Mouse (Mus musculus) intestine, embryonic 16.5 days (tissue): ENCODE data around the gene Glyr1. TPM values are rescaled to one million over a fixed set of nuclear protein-coding genes. Genes with fewer than 3 reads are reported as not detected.

Experiments used
- ATAC-seq: fragments of 200-750 bp; cut with Nextera tagmentation; 2 replicates; pipeline ENCODE4 v1.8.0; 2017; ENCODE audit warnings: moderate TSS enrichment, moderate library complexity
- H3K27ac ChIP-seq: fragments of 300-500 bp; sonication (generic); 2 replicates; pipeline ENCODE4 v1.5.1; 2014; ENCODE audit warnings: mild to moderate bottlenecking, low read length
- H3K27me3 ChIP-seq: fragments of 300-500 bp; sonication (generic); replicated peaks from 2 replicates; pipeline ENCODE4 v1.6.1; 2014; ENCODE audit warnings: low read length, control low read depth, mixed read lengths; ENCODE audit not compliant: control insufficient read depth, insufficient read depth
- H3K36me3 ChIP-seq: fragments of 300-500 bp; sonication (generic); 2 replicates; pipeline ENCODE4 v1.6.1; 2014; ENCODE audit warnings: low read length, control low read depth; ENCODE audit not compliant: control insufficient read depth, insufficient read depth
- H3K4me1 ChIP-seq: fragments of 300-500 bp; sonication (generic); 2 replicates; pipeline ENCODE4 v1.6.1; 2014; ENCODE audit warnings: low read length, control low read depth, mixed read lengths; ENCODE audit not compliant: control insufficient read depth, insufficient read depth
- H3K4me2 ChIP-seq: fragments of 300-500 bp; sonication (generic); 2 replicates; pipeline ENCODE4 v1.6.1; 2014; ENCODE audit warnings: low read depth, low read length, control low read depth
- H3K4me3 ChIP-seq: fragments of 300-500 bp; sonication (generic); 2 replicates; pipeline ENCODE4 v1.5.1; 2014; ENCODE audit warnings: mild to moderate bottlenecking, low read length
- H3K9ac ChIP-seq: fragments of 300-500 bp; sonication (generic); 2 replicates; pipeline ENCODE4 v1.6.1; 2014; ENCODE audit warnings: low read depth, low read length
- H3K9me3 ChIP-seq: fragments of 300-500 bp; sonication (generic); 2 replicates; pipeline ENCODE4 v1.6.1; 2016; ENCODE audit warnings: low read length, control low read depth; ENCODE audit not compliant: control insufficient read depth
- WGBS: fragments of 180-500 bp; shearing (Covaris S2); extraction: QIAGEN DNeasy Blood & Tissue Kit; methylation state at CpG from one replicate; pipeline ENCODE4 v1.1.7; 2014; 5-methylcytosine and 5-hydroxymethylcytosine counted together
- polyA plus RNA-seq: library from polyadenylated mRNA; unstranded; fragments of >200 nt; fragmentation: Nextera tagmentation; extraction: Ambion mirVana; gene quantifications from 2 replicates; pipeline ENCODE4 v1.2.1, GENCODE M21; 2015

Gene Glyr1
- polyA plus RNA-seq, 1 experiment from 2014 or later, result 140 TPM

GRCm38 (mm10) chr16:5058114-5058513 lies 8.5 kb upstream of the Glyr1 start:
- Histone ChIP-seq H3K36me3 (peaks cover 10% of the 10 kb centered on the region; the same call in 1 of the 2 replicates), H3K4me2 (no peak overlapping the region), H3K9ac (no peak overlapping the region), H3K27ac (no peak overlapping the region), H3K4me1 (peaks cover 2% of the 10 kb centered on the region; the same call in 1 of the 2 replicates), H3K9me3 (no peaks in the 10 kb centered on the region), H3K27me3 (no peaks in the 10 kb centered on the region), H3K4me3 (no peak overlapping the region)
- 81% methylated on average over 1 of the region's 1 CpGs for WGBS
- ATAC-seq, result no peak

GRCm38 (mm10) chr16:5050251-5051110 lies 818 bp upstream of the Glyr1 start:
- H3K9ac ChIP-seq, result peak overlapping the region; percentile 94
- under 1% methylated on average over 78 of the region's 78 CpGs for WGBS
- peak overlapping the region; percentile 97 for H3K4me3 ChIP-seq
- peak overlapping the region; percentile 99 for H3K27ac ChIP-seq
- H3K27me3 ChIP-seq, result no peaks in the 10 kb centered on the region
- peak; percentile 86 for ATAC-seq
- H3K36me3 ChIP-seq, result peaks cover 3% of the 10 kb centered on the region; the same call in 1 of the 2 replicates
- peaks cover 11% of the 10 kb centered on the region for H3K4me1 ChIP-seq
- peak overlapping the region; percentile 80 for H3K4me2 ChIP-seq
- H3K9me3 ChIP-seq, result no peaks in the 10 kb centered on the region

DNA sequence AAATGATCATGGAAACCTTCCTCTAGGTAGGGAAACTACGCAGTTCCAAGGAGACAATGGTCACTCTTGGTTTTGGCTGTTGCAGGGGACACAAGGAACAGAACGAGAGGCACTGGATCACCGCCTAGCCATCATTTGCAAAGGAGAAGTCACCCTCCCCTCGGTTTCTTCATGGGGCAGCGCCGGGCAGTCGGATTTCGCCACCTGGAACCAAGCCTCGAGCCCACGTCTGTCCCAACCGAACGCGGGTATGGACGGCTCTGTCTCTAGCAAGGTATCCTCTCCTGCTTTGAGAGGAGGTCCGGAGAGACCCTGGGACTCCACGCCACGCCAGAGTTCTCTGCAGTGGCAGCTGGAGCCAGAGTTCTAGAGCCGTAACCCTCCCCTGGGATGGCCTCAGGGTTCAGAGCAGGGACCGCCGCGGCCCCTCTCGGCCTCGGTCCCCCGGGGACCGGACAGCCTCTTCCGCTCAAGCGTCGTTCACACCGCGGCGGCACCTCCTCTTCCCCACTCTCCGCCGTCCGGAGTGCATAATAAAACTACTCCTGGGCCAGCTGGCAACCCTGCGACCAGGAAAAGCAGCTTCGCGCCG lies 385 bp downstream of the Glyr1 start:
- Histone ChIP-seq H3K4me2 (peak overlapping the region; percentile 64), H3K27me3 (no peaks in the 10 kb centered on the region), H3K9ac (peak overlapping the region; percentile 96), H3K4me1 (peaks cover 11% of the 10 kb centered on the region), H3K9me3 (no peaks in the 10 kb centered on the region), H3K36me3 (peaks cover 9% of the 10 kb centered on the region; the same call in 1 of the 2 replicates), H3K4me3 (peak overlapping the region; percentile 97), H3K27ac (peak overlapping the region; percentile 85)
- ATAC-seq, result peak; percentile 66
- under 1% methylated on average over 38 of the region's 38 CpGs for WGBS

- H3K27ac ChIP-seq, result no peak overlapping the region
- H3K4me3 ChIP-seq, result no peak overlapping the region
- no peak for ATAC-seq
- peaks cover 6% of the 10 kb centered on the region; the same call in 1 of the 2 replicates for H3K4me1 ChIP-seq
- no peak overlapping the region for H3K9ac ChIP-seq
- H3K4me2 ChIP-seq, result no peak overlapping the region
- H3K27me3 ChIP-seq, result no peaks in the 10 kb centered on the region
- no peaks in the 10 kb centered on the region for H3K9me3 ChIP-seq
- H3K36me3 ChIP-seq, result peaks cover 9% of the 10 kb centered on the region; the same call in 1 of the 2 replicates
- WGBS, result 92% methylated on average over 3 of the region's 3 CpGs
These were observed 4.3 kb downstream of the Glyr1 start for GRCm38 (mm10) chr16:5045322-5045721.

DNA sequence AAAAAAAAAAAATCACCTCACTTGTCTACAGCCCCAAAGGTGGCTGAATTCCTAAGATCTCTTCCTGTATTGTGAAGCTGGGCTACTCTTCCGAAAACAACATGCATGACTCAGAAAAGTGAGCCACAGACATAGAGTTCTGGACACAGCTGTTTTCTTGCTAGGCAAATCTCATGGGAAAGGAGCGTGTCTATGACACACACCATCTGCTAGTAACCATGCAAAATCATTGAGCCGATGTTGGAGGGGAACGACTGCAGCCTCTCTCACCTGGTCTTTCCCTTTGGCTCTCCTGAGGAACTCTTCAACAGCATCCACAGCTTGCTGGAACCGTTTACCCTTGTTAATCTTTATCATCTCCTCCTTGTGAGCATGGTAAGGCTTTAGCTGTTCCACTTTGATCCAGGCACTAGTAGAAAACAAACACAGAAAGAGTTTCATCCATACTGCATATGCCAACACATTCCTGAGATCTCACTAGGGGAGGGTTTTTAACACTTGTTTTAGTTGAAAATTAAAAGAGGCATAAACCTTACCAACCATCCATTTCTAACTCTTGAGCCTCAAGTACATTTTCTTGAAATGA lies 12.9 kb downstream of the Glyr1 start:
- H3K27ac ChIP-seq, result no peak overlapping the region
- H3K27me3 ChIP-seq, result no peaks in the 10 kb centered on the region
- no peak for ATAC-seq
- no peak overlapping the region for H3K4me2 ChIP-seq
- 86% methylated on average over 5 of the region's 5 CpGs for WGBS
- H3K4me3 ChIP-seq, result no peak overlapping the region
- H3K4me1 ChIP-seq, result no peaks in the 10 kb centered on the region
- no peak overlapping the region for H3K9ac ChIP-seq
- H3K9me3 ChIP-seq, result no peaks in the 10 kb centered on the region
- H3K36me3 ChIP-seq, result peaks cover 22% of the 10 kb centered on the region

DNA sequence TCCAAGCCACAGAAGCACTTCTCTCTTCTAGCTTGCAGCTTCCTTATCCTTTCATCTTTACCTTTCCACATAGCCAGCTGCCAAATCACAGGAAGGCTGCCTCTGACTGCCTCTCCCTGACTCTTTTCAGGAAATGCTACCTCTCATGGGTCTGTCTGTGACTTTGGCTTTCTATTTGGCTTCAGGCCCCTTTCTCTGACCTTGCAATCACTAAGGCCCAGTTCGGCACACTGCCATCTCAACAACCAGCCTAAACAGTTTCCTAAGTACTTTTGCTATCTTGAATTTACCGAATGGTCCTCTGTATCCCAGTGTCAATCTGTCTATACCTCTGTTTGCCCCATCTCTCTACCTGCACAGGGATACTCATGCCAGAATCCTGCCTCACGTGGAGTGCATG lies 14.1 kb downstream of the Glyr1 start:
- peaks cover 27% of the 10 kb centered on the region for H3K36me3 ChIP-seq
- H3K4me1 ChIP-seq, result no peaks in the 10 kb centered on the region
- H3K9ac ChIP-seq, result no peak overlapping the region
- no peak overlapping the region for H3K4me2 ChIP-seq
- H3K27ac ChIP-seq, result no peak overlapping the region
- 94% methylated on average over 3 of the region's 3 CpGs for WGBS
- H3K9me3 ChIP-seq, result no peaks in the 10 kb centered on the region
- H3K4me3 ChIP-seq, result no peak overlapping the region
- no peak for ATAC-seq
- no peaks in the 10 kb centered on the region for H3K27me3 ChIP-seq

- H3K27ac ChIP-seq, result no peak overlapping the region
- 47% methylated on average over 2 of the region's 2 CpGs for WGBS
- no peaks in the 10 kb centered on the region for H3K27me3 ChIP-seq
- ATAC-seq, result peak; percentile 85
- no peaks in the 10 kb centered on the region for H3K9me3 ChIP-seq
- no peak overlapping the region for H3K4me3 ChIP-seq
- H3K4me2 ChIP-seq, result no peak overlapping the region
- no peaks in the 10 kb centered on the region for H3K4me1 ChIP-seq
- H3K36me3 ChIP-seq, result peaks cover 27% of the 10 kb centered on the region
- H3K9ac ChIP-seq, result no peak overlapping the region
These were observed 19.8 kb downstream of the Glyr1 start for GRCm38 (mm10) chr16:5029847-5030246.

DNA sequence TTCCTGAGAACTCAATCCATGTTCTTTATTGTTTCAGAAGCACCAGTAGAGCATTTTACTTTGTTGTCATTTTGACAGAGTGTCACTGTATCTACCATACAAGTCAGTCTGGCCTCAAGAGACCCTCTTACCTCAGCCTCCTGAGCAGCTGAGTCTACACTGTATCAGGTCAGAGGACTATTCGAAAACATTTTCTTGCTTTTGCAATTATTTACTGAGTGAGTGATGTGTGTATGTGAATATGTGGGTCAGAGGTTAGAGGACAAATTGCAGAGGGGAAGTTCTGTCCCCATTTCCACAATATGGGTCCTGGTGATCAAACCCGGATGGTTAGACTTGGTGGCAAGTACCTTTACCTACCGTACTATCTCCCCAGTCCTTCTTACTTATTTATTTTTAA lies 25.6 kb downstream of the Glyr1 start:
- no peaks in the 10 kb centered on the region for H3K4me1 ChIP-seq
- no peak for ATAC-seq
- no peak overlapping the region for H3K4me3 ChIP-seq
- H3K27me3 ChIP-seq, result no peaks in the 10 kb centered on the region
- H3K27ac ChIP-seq, result no peak overlapping the region
- no peak overlapping the region for H3K4me2 ChIP-seq
- WGBS, result 97% methylated on average over 3 of the region's 3 CpGs
- H3K9ac ChIP-seq, result no peak overlapping the region
- H3K9me3 ChIP-seq, result no peaks in the 10 kb centered on the region
- H3K36me3 ChIP-seq, result peaks cover 38% of the 10 kb centered on the region

- no peak overlapping the region for H3K4me3 ChIP-seq
- H3K4me1 ChIP-seq, result peaks cover 16% of the 10 kb centered on the region
These were observed 35.1 kb downstream of the Glyr1 start for GRCm38 (mm10) chr16:5014578-5014977.

More at GRCm38 (mm10) chr16:5014578-5014977, 35.1 kb downstream of the Glyr1 start:
- Histone ChIP-seq H3K36me3 (peaks cover 25% of the 10 kb centered on the region), H3K27ac (no peak overlapping the region; the same call in 1 of the 2 replicates), H3K9me3 (no peaks in the 10 kb centered on the region), H3K4me2 (no peak overlapping the region), H3K27me3 (no peaks in the 10 kb centered on the region), H3K9ac (no peak overlapping the region)
- WGBS, result 80% methylated on average over 4 of the region's 4 CpGs
- ATAC-seq, result no peak
